Mouse (Mus musculus): ENCODE results near the gene Slco2a1. TPM values are rescaled to one million over a fixed set of nuclear protein-coding genes. Genes with fewer than 3 reads are reported as not detected.
A peak's percentile ranks its signal among the peaks of the same experiment; 100 is the strongest.

Slco2a1 gene
- polyA plus RNA-seq, 1 experiment from 2014 or later, result 4.0 TPM

GRCm38 (mm10) chr9:103076836-103077531 is 88.5 kb downstream of the Slco2a1 start:
- no peak overlapping the region for H3K4me3 ChIP-seq (ENCODE audit: low read length)
- no peaks in the 10 kb centered on the region for H3K27me3 ChIP-seq (ENCODE audit: control insufficient read depth, insufficient read depth, low read length)
- H3K9me3 ChIP-seq (ENCODE audit: control insufficient read depth, low read length), result no peaks in the 10 kb centered on the region
- no peaks in the 10 kb centered on the region for H3K4me1 ChIP-seq (ENCODE audit: control insufficient read depth, insufficient read depth, low read length)
- no peak overlapping the region for H3K27ac ChIP-seq (ENCODE audit: low read depth, low read length)
- no peak overlapping the region for H3K9ac ChIP-seq (ENCODE audit: low read depth, low read length)
- ATAC-seq (ENCODE audit: low FRiP score, low TSS enrichment), result no peak
- H3K36me3 ChIP-seq (ENCODE audit: control insufficient read depth, insufficient read depth, low read length), result no peaks in the 10 kb centered on the region
- WGBS, result 79% methylated on average over 21 of the region's 21 CpGs
- H3K4me2 ChIP-seq (replicated peaks; ENCODE audit: low read depth, low read length), result no peak overlapping the region

GRCm38 (mm10) chr9:103078194-103078691 is 89.7 kb downstream of the Slco2a1 start:
- peak; percentile 46; the same call in 1 of the 2 replicates for ATAC-seq (ENCODE audit: low FRiP score, low TSS enrichment)
- H3K4me1 ChIP-seq (ENCODE audit: control insufficient read depth, insufficient read depth, low read length), result no peaks in the 10 kb centered on the region
- no peaks in the 10 kb centered on the region for H3K9me3 ChIP-seq (ENCODE audit: control insufficient read depth, low read length)
- no peak overlapping the region for H3K4me2 ChIP-seq (replicated peaks; ENCODE audit: low read depth, low read length)
- WGBS, result 66% methylated on average over 6 of the region's 6 CpGs
- H3K9ac ChIP-seq (ENCODE audit: low read depth, low read length), result no peak overlapping the region
- no peak overlapping the region for H3K27ac ChIP-seq (ENCODE audit: low read depth, low read length)
- no peaks in the 10 kb centered on the region for H3K27me3 ChIP-seq (ENCODE audit: control insufficient read depth, insufficient read depth, low read length)
- H3K4me3 ChIP-seq (ENCODE audit: low read length), result no peak overlapping the region
- no peaks in the 10 kb centered on the region for H3K36me3 ChIP-seq (ENCODE audit: control insufficient read depth, insufficient read depth, low read length)

GRCm38 (mm10) chr9:103080211-103080610 is 91.7 kb downstream of the Slco2a1 start:
- H3K27me3 ChIP-seq (ENCODE audit: control insufficient read depth, insufficient read depth, low read length), result no peaks in the 10 kb centered on the region
- H3K4me3 ChIP-seq (ENCODE audit: low read length), result no peak overlapping the region
- no peak overlapping the region for H3K4me2 ChIP-seq (replicated peaks; ENCODE audit: low read depth, low read length)
- ATAC-seq (ENCODE audit: low FRiP score, low TSS enrichment), result no peak
- no peaks in the 10 kb centered on the region for H3K4me1 ChIP-seq (ENCODE audit: control insufficient read depth, insufficient read depth, low read length)
- no peak overlapping the region for H3K27ac ChIP-seq (ENCODE audit: low read depth, low read length)
- WGBS, result 61% methylated on average over 3 of the region's 3 CpGs
- no peaks in the 10 kb centered on the region for H3K36me3 ChIP-seq (ENCODE audit: control insufficient read depth, insufficient read depth, low read length)
- H3K9ac ChIP-seq (ENCODE audit: low read depth, low read length), result no peak overlapping the region
- no peaks in the 10 kb centered on the region for H3K9me3 ChIP-seq (ENCODE audit: control insufficient read depth, low read length)

- H3K4me3 ChIP-seq (ENCODE audit: low read length), result no peak overlapping the region
- H3K4me2 ChIP-seq (replicated peaks; ENCODE audit: low read depth, low read length), result no peak overlapping the region
- no peaks in the 10 kb centered on the region for H3K36me3 ChIP-seq (ENCODE audit: control insufficient read depth, insufficient read depth, low read length)
- WGBS, result 75% methylated on average over 8 of the region's 8 CpGs
- no peaks in the 10 kb centered on the region for H3K4me1 ChIP-seq (ENCODE audit: control insufficient read depth, insufficient read depth, low read length)
- no peaks in the 10 kb centered on the region for H3K27me3 ChIP-seq (ENCODE audit: control insufficient read depth, insufficient read depth, low read length)
- ATAC-seq (ENCODE audit: low FRiP score, low TSS enrichment), result no peak
- H3K27ac ChIP-seq (ENCODE audit: low read depth, low read length), result no peak overlapping the region
- no peaks in the 10 kb centered on the region for H3K9me3 ChIP-seq (ENCODE audit: control insufficient read depth, low read length)
- no peak overlapping the region for H3K9ac ChIP-seq (ENCODE audit: low read depth, low read length)
Observed at GRCm38 (mm10) chr9:103082246-103082975, 93.9 kb downstream of the Slco2a1 start.

- no peak overlapping the region for H3K9ac ChIP-seq (ENCODE audit: low read depth, low read length)
- no peak overlapping the region for H3K4me3 ChIP-seq (ENCODE audit: low read length)
- H3K27me3 ChIP-seq (ENCODE audit: control insufficient read depth, insufficient read depth, low read length), result no peaks in the 10 kb centered on the region
- ATAC-seq (ENCODE audit: low FRiP score, low TSS enrichment), result no peak
- WGBS, result 66% methylated on average over 3 of the region's 3 CpGs
- H3K9me3 ChIP-seq (ENCODE audit: control insufficient read depth, low read length), result no peaks in the 10 kb centered on the region
- no peak overlapping the region for H3K27ac ChIP-seq (ENCODE audit: low read depth, low read length)
- H3K4me1 ChIP-seq (ENCODE audit: control insufficient read depth, insufficient read depth, low read length), result no peaks in the 10 kb centered on the region
- H3K4me2 ChIP-seq (replicated peaks; ENCODE audit: low read depth, low read length), result no peak overlapping the region
- H3K36me3 ChIP-seq (ENCODE audit: control insufficient read depth, insufficient read depth, low read length), result no peaks in the 10 kb centered on the region
Observed at GRCm38 (mm10) chr9:103083405-103083804, 94.9 kb downstream of the Slco2a1 start.

GRCm38 (mm10) chr9:103086736-103087135 is 98.2 kb downstream of the Slco2a1 start:
- Histone ChIP-seq H3K27me3 (ENCODE audit: control insufficient read depth, insufficient read depth, low read length) (no peaks in the 10 kb centered on the region), H3K9ac (ENCODE audit: low read depth, low read length) (no peak overlapping the region), H3K4me3 (ENCODE audit: low read length) (no peak overlapping the region), H3K27ac (ENCODE audit: low read depth, low read length) (no peak overlapping the region), H3K9me3 (ENCODE audit: control insufficient read depth, low read length) (no peaks in the 10 kb centered on the region), H3K4me1 (ENCODE audit: control insufficient read depth, insufficient read depth, low read length) (peaks cover 9% of the 10 kb centered on the region), H3K4me2 (replicated peaks; ENCODE audit: low read depth, low read length) (no peak overlapping the region), H3K36me3 (ENCODE audit: control insufficient read depth, insufficient read depth, low read length) (no peaks in the 10 kb centered on the region)
- 92% methylated on average over 6 of the region's 6 CpGs for WGBS
- ATAC-seq (ENCODE audit: low FRiP score, low TSS enrichment), result no peak

- Histone ChIP-seq H3K9ac (ENCODE audit: low read depth, low read length) (no peak overlapping the region), H3K4me1 (ENCODE audit: control insufficient read depth, insufficient read depth, low read length) (peaks cover 12% of the 10 kb centered on the region), H3K4me3 (ENCODE audit: low read length) (no peak overlapping the region), H3K9me3 (ENCODE audit: control insufficient read depth, low read length) (no peaks in the 10 kb centered on the region), H3K36me3 (ENCODE audit: control insufficient read depth, insufficient read depth, low read length) (no peaks in the 10 kb centered on the region), H3K27me3 (ENCODE audit: control insufficient read depth, insufficient read depth, low read length) (no peaks in the 10 kb centered on the region), H3K4me2 (replicated peaks; ENCODE audit: low read depth, low read length) (no peak overlapping the region), H3K27ac (ENCODE audit: low read depth, low read length) (no peak overlapping the region)
- ATAC-seq (ENCODE audit: low FRiP score, low TSS enrichment), result no peak
- 29% methylated on average over 8 of the region's 8 CpGs for WGBS
Observed at GRCm38 (mm10) chr9:103087301-103087700, 98.8 kb downstream of the Slco2a1 start.

- Histone ChIP-seq H3K36me3 (ENCODE audit: control insufficient read depth, insufficient read depth, low read length) (no peaks in the 10 kb centered on the region), H3K27me3 (ENCODE audit: control insufficient read depth, insufficient read depth, low read length) (no peaks in the 10 kb centered on the region), H3K4me1 (ENCODE audit: control insufficient read depth, insufficient read depth, low read length) (peaks cover 16% of the 10 kb centered on the region), H3K27ac (ENCODE audit: low read depth, low read length) (no peak overlapping the region), H3K9me3 (ENCODE audit: control insufficient read depth, low read length) (no peaks in the 10 kb centered on the region), H3K4me3 (ENCODE audit: low read length) (no peak overlapping the region), H3K9ac (ENCODE audit: low read depth, low read length) (no peak overlapping the region), H3K4me2 (replicated peaks; ENCODE audit: low read depth, low read length) (no peak overlapping the region)
- ATAC-seq (ENCODE audit: low FRiP score, low TSS enrichment), result no peak
- WGBS, result 67% methylated on average over 2 of the region's 2 CpGs
Observed at GRCm38 (mm10) chr9:103088661-103089060, 100.1 kb downstream of the Slco2a1 start.

Measured in kidney, embryonic 14.5 days (tissue).